Mouse (Mus musculus) intestine, embryonic 14.5 days (tissue): Measurements from ENCODE around the gene Vezt. TPM values are rescaled to one million over a fixed set of nuclear protein-coding genes. Genes with fewer than 3 reads are reported as not detected.

ENCODE experiments used
- ATAC-seq: fragments of 200-750 bp; cut with Nextera tagmentation; replicated peaks from 2 replicates; pipeline ENCODE4 v1.8.0; 2017; ENCODE audit warnings: low read depth, moderate number of reproducible peaks, moderate TSS enrichment, moderate library complexity; ENCODE audit not compliant: low FRiP score, low TSS enrichment
- DNase-seq: peaks from one replicate; pipeline ENCODE4 v3.0.0-alpha.2; 2018; ENCODE audit warnings: low spot score
- H3K27ac ChIP-seq: fragments of 300-500 bp; sonication (generic); 2 replicates; pipeline ENCODE4 v1.5.1; 2014; ENCODE audit warnings: low read depth, mild to moderate bottlenecking, control low read depth
- H3K27me3 ChIP-seq: fragments of 300-500 bp; sonication (generic); replicated peaks from 2 replicates; pipeline ENCODE4 v1.6.1; 2014; ENCODE audit warnings: low read length, control low read depth; ENCODE audit not compliant: control insufficient read depth, insufficient read depth
- H3K36me3 ChIP-seq: fragments of 300-500 bp; sonication (generic); 2 replicates; pipeline ENCODE4 v1.6.1; 2014; ENCODE audit warnings: low read length, control low read depth; ENCODE audit not compliant: control insufficient read depth, insufficient read depth
- H3K4me1 ChIP-seq: fragments of 300-500 bp; sonication (generic); replicated peaks from 2 replicates; pipeline ENCODE4 v1.6.1; 2014; ENCODE audit warnings: low read length, control low read depth, mixed read lengths; ENCODE audit not compliant: control insufficient read depth, insufficient read depth
- H3K4me2 ChIP-seq: fragments of 300-500 bp; sonication (generic); 2 replicates; pipeline ENCODE4 v1.6.1; 2014; ENCODE audit warnings: low read length
- H3K4me3 ChIP-seq: fragments of 300-500 bp; sonication (generic); 2 replicates; pipeline ENCODE4 v1.5.1; 2014; ENCODE audit warnings: low read depth, low read length, control low read depth, mixed read lengths
- H3K9ac ChIP-seq: fragments of 300-500 bp; sonication (generic); 2 replicates; pipeline ENCODE4 v1.6.1; 2014; ENCODE audit warnings: mild to moderate bottlenecking, low read length
- H3K9me3 ChIP-seq: fragments of 300-500 bp; sonication (generic); 2 replicates; pipeline ENCODE4 v1.6.1; 2016; ENCODE audit warnings: low read length, control low read depth; ENCODE audit not compliant: control insufficient read depth
- WGBS: fragments of 180-500 bp; shearing (Covaris S2); extraction: QIAGEN DNeasy Blood & Tissue Kit; methylation state at CpG from one replicate; pipeline ENCODE4 v1.1.7; 2014; 5-methylcytosine and 5-hydroxymethylcytosine counted together
- polyA plus RNA-seq: library from polyadenylated mRNA; unstranded; fragments of >200 nt; fragmentation: Nextera tagmentation; extraction: Ambion mirVana; gene quantifications from 2 replicates; pipeline ENCODE4 v1.2.1, GENCODE M21; 2014

Vezt gene
- polyA plus RNA-seq, 1 experiment from 2014 or later, result 25.6 TPM

DNA sequence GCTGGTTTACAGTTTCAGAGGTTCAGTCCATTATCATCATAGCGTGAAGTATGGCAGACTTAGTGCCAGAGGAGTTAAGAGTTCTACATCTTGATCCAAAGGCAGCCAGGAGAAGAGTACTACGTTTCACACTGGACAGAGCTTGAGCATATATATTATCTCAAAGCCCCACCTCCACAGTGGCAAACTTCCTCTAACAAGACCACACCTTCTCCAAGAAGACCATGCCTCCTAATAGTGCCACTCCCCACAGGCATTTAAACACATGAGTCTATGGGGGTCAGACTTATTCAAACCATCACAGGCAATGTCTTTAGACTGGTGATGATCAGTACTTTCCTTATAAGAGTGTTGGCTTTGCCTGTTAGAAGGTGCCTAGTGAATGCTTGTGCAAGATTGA is 117.5 kb downstream of the Vezt start:
- Histone ChIP-seq H3K9ac (no peak overlapping the region), H3K4me1 (0 out of 2 replicates have a peak, but pooled peaks cover 10% of the 10 kb centered on the region), H3K4me3 (no peak overlapping the region), H3K4me2 (no peak overlapping the region), H3K27ac (no peak overlapping the region), H3K36me3 (no peaks in the 10 kb centered on the region), H3K27me3 (no peaks in the 10 kb centered on the region), H3K9me3 (no peaks in the 10 kb centered on the region)
- WGBS, result 66% methylated on average over 2 of the region's 2 CpGs
- no peak for DNase-seq
- no peak for ATAC-seq

- 0 out of 2 replicates have a peak, but pooled peaks cover 10% of the 10 kb centered on the region for H3K4me1 ChIP-seq
- no peaks in the 10 kb centered on the region for H3K36me3 ChIP-seq
- no peak overlapping the region for H3K27ac ChIP-seq
- ATAC-seq (no peak), DNase-seq (no peak)
- H3K4me2 ChIP-seq, result no peak overlapping the region
- H3K9ac ChIP-seq, result no peak overlapping the region
- 76% methylated on average over 2 of the region's 2 CpGs for WGBS
- no peaks in the 10 kb centered on the region for H3K27me3 ChIP-seq
- H3K4me3 ChIP-seq, result no peak overlapping the region
- H3K9me3 ChIP-seq, result no peaks in the 10 kb centered on the region
Measured at GRCm38 (mm10) chr10:93916778-93917177, 118.8 kb downstream of the Vezt start.

DNA sequence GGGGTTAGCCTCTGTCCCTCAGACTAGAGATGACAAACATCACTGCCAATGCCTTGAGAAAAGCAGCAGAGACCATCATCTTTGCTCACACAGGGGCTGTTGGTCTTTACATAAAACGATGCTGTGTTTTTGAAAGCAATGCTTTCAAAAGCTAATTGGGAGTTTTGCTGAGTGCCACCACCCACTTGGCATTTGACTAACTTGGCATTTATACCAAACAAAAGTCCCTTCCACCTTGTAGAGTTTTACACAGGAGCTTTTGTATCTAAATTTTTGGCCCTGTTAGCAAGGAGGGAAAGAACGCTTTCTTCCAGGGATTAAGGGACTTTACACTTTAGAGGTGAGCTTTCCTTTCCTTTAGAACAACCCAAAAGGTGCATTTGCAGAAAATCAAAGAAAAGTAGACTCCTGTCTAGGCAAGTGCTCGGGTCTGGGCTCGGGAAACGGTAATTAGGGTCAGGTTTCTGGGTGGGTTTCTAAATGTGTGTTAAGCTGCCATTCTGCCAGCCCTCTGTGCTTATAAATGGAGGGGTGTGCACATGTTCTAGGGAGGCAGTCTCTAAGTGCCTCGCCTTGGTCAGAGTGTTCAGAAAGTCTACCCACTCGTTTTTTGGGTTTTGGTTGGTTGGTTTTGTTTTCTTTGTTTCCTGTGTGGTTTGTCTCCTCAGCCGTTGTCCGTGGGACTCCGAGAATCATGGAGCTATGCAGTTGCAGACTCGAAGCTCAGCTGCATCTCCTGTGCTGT is 119.9 kb downstream of the Vezt start:
- 54% methylated on average over 11 of the region's 11 CpGs for WGBS
- no peak overlapping the region for H3K27ac ChIP-seq
- DNase-seq, result no peak

DNA sequence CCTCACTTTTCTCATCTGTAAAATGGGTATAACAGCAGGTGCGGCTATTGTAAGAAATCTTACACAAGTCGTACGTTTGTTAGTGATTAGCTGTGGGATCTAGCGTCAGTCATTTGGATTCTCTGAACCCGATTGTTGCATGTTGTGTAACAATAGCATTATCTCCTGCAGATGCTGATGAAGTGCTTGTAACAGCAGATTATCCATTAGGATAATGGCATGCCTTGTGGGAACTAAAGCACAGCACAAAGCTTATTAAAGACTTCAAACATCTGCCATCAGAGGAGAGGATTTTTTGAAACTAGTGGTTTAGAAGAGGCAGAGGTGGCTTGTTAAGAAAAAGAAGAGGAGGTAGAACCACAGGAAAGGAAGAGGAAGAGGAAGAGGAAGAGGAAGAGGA is 122.1 kb downstream of the Vezt start:
- WGBS, result 90% methylated on average over 5 of the region's 5 CpGs
- no peak for ATAC-seq
- H3K9me3 ChIP-seq, result no peaks in the 10 kb centered on the region

More for the DNA sequence above, 119.9 kb downstream of the Vezt start:
- no peak overlapping the region for H3K4me3 ChIP-seq
- no peak overlapping the region for H3K4me2 ChIP-seq
- 0 out of 2 replicates have a peak, but pooled peaks cover 10% of the 10 kb centered on the region for H3K4me1 ChIP-seq
- no peak for ATAC-seq
- no peaks in the 10 kb centered on the region for H3K9me3 ChIP-seq
- no peaks in the 10 kb centered on the region for H3K27me3 ChIP-seq
- H3K36me3 ChIP-seq, result no peaks in the 10 kb centered on the region
- no peak overlapping the region for H3K9ac ChIP-seq

GRCm38 (mm10) chr10:93912917-93913316 is 122.7 kb downstream of the Vezt start:
- H3K9ac ChIP-seq, result no peak overlapping the region
- no peak overlapping the region for H3K4me2 ChIP-seq
- no peaks in the 10 kb centered on the region for H3K36me3 ChIP-seq
- H3K27ac ChIP-seq, result no peak overlapping the region
- no peaks in the 10 kb centered on the region for H3K4me1 ChIP-seq
- no peaks in the 10 kb centered on the region for H3K27me3 ChIP-seq
- ATAC-seq (no peak), DNase-seq (no peak)
- 89% methylated on average over 1 of the region's 1 CpGs for WGBS
- H3K4me3 ChIP-seq, result no peak overlapping the region
- no peaks in the 10 kb centered on the region for H3K9me3 ChIP-seq

More for the DNA sequence above, 122.1 kb downstream of the Vezt start:
- Histone ChIP-seq H3K27ac (no peak overlapping the region), H3K4me2 (no peak overlapping the region), H3K27me3 (no peaks in the 10 kb centered on the region), H3K9ac (no peak overlapping the region), H3K36me3 (no peaks in the 10 kb centered on the region), H3K4me3 (no peak overlapping the region), H3K4me1 (0 out of 2 replicates have a peak, but pooled peaks cover 3% of the 10 kb centered on the region)
- DNase-seq, result no peak

GRCm38 (mm10) chr10:93912136-93912855 is 123.3 kb downstream of the Vezt start:
- ATAC-seq, result no peak

GRCm38 (mm10) chr10:93911326-93911725 is 124.3 kb downstream of the Vezt start:
- H3K4me3 ChIP-seq, result no peak overlapping the region
- WGBS, result 71% methylated on average over 5 of the region's 5 CpGs
- H3K9ac ChIP-seq, result no peak overlapping the region
- no peaks in the 10 kb centered on the region for H3K4me1 ChIP-seq
- H3K4me2 ChIP-seq, result no peak overlapping the region
- no peak for ATAC-seq
- H3K9me3 ChIP-seq, result no peaks in the 10 kb centered on the region
- H3K36me3 ChIP-seq, result no peaks in the 10 kb centered on the region
- DNase-seq, result no peak
- H3K27me3 ChIP-seq, result no peaks in the 10 kb centered on the region
- H3K27ac ChIP-seq, result no peak overlapping the region

More at GRCm38 (mm10) chr10:93912136-93912855, 123.3 kb downstream of the Vezt start:
- Histone ChIP-seq H3K4me3 (no peak overlapping the region), H3K9me3 (no peaks in the 10 kb centered on the region), H3K9ac (no peak overlapping the region), H3K27ac (no peak overlapping the region), H3K4me2 (no peak overlapping the region), H3K27me3 (no peaks in the 10 kb centered on the region), H3K4me1 (no peaks in the 10 kb centered on the region), H3K36me3 (no peaks in the 10 kb centered on the region)
- DNase-seq, result no peak
- WGBS, result 84% methylated on average over 5 of the region's 5 CpGs

DNA sequence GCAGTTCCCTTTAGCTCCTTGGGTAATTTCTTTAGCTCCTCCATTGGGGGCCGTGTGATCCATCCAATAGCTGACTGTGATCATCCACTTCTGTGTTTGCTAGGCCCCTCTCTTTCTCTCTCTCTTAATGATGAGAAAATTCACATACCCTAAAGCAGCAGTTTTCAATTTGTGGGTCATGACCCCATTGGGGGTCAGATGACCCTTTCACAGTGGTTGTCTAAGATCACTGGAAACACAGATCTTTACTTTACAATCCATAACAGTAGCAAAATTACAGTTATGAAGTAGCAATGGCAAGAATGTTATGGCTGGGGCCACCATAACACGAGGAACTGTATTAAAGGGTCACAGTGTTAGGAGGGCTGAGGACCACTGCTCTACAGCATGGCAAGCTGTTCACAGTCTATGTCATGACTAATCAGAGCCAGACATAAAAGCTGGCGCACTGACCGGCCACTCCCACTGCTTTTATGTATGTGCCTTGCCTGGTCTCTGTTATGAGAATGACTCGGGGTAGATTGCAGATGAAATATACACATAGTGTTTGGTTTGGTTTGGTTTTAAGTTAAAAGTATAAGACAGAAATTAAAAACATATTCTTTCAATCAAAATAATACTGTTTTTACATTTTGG is 125.7 kb downstream of the Vezt start:
- Histone ChIP-seq H3K9ac (no peak overlapping the region), H3K27me3 (no peaks in the 10 kb centered on the region), H3K4me1 (no peaks in the 10 kb centered on the region), H3K9me3 (no peaks in the 10 kb centered on the region), H3K4me2 (no peak overlapping the region), H3K4me3 (no peak overlapping the region), H3K36me3 (no peaks in the 10 kb centered on the region), H3K27ac (no peak overlapping the region)
- whole genome bisulfite sequencing, result 77% methylated on average over 5 of the region's 5 CpGs
- ATAC-seq (no peak), DNase-seq (no peak)
